Mouse (Mus musculus): ENCODE data around the gene Zfp654. TPM values are rescaled to one million over a fixed set of nuclear protein-coding genes. Genes with fewer than 3 reads are reported as not detected.

Zfp654 gene
- total RNA-seq, 2 experiments from 2014 or later: 13.1 to 14.1 TPM

DNA sequence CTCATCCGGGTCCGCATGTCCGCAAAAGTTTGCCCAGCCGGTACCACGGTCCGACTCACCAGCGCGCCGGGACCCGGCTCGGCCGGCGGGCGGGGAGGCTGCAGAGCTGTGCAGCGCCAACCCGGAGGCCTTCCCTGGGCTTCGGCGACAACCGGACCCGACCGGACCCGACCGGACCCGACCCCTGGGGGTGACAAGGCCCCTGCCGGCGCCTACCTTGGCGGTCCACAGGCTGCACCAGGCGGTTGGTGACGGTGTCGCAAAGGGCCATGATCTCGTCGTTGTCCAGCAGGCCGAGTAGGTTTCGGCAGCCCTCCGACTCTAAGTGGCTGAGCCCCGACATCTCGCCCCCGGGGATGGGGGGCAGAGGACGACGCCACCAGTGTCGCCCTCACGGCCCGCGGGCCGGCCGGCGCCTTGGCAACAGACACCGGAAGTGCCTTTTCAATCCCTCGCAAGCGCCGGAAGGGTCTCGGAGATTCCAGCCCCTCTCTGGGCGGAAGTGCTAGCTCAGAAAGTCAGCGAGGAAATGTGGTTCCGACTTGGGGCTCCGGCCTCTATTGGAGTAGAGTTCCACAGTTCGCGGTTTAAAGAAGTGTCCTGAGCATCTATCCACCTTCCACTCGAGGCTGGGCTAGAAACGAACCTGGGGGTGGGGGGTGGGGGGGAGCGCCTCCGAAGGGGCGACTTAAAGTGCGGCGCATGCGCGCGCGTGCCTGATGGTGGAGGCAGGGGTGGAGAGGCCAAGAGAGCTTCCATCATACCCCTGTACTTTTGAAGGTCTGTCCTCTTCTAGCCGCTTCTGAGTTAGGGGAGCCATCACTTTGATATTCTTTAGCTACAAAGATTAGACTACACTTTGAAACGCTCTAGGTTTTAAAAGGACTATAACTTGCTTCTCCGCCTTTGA is 80.7 kb downstream of the Zfp654 start, which contains the start of gene 4930453N24Rik:
TSS of gene 4930453N24Rik (minus strand) at position 641 of the 910 bp plus-strand sequence.
- DNase-seq (ENCODE audit: low spot score in 2 of 2): peak; percentile 85 to 89

GRCm38 (mm10) chr16:64766696-64767300 is 84.7 kb downstream of the Zfp654 start:
- DNase-seq (ENCODE audit: low spot score in 2 of 2): no peak

DNA sequence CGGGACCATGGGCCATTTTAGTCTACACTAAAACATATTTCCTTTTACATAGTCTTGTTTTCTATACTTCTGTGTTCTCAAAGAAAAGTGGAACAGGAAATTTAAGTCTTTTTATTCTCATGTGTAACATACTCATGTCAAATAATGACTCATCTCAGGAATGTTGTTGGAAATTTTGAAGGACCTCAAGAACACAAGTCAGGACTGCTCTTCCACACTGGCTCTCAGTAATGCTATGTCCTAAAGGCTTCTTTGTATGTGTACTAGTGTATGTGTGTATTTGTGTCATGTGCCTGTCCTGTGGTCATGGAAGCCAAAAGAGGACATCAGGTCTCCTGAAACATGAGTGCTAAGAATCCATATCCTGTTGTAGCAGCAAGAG is 92.2 kb downstream of the Zfp654 start:
- no peak for DNase-seq (ENCODE audit: low spot score in 2 of 2)

GRCm38 (mm10) chr16:64758561-64759244 is 92.7 kb downstream of the Zfp654 start:
- DNase-seq (ENCODE audit: low spot score in 2 of 2): no peak

DNA sequence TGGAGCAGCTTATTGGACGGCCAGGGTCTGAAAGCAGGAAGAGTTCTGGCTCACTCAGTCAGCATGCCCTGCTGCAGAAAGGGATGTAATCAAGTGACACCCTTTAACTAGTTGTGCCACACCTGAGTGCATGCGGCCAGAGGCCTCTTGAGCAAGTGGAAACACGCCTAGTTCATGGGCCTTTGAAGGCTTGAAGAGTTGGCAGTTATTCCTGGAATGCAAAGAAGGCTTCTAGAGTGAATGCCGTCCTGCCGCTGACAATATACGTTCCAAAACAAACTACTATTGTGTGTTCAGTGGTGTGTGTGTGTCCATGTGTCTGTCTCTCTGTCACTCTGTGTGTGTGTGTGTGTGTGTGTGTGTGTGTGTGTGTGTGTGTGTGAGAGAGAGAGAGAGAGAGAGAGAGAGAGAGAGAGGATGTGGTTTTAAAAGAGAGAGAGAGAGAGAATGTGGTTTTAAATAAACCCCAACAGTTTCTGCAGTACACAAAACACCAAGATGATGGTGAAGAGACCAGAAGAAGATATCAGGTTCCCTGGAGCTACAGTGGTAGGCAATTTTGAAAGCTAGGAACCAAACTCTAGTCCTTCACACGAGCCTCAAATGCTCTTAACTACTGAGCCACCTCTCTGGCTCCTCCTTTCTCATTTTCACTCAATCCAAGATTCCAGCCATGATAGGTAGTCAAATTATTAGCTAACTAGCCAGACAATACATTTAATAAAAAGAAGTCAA is 93.6 kb downstream of the Zfp654 start:
- no peak for DNase-seq (ENCODE audit: low spot score in 2 of 2)

DNA sequence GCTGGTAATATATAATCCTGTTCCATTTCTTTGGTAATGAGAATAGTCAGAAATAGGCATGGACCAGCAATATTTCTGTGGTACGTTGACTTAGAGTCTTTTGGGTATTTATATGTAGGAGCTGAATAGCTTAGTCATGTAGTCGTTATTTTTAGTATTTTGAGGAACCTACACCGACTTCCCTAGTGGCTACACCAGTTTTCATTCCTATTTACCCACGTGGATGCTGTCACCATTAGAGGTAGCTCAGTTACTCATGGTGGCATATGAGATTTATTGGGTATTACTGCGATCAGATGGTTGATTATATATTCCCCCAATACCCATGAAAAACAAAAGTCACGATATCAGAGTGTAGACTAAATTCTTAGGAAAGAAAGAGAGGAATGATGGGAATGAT is 95.1 kb downstream of the Zfp654 start:
- no peak for DNase-seq (ENCODE audit: low spot score in 2 of 2)

GRCm38 (mm10) chr16:64754743-64755139 is 96.7 kb downstream of the Zfp654 start:
- peak in 1 of 2 experiments; percentile 35 for DNase-seq (ENCODE audit: low spot score in 2 of 2)

- DNase-seq (ENCODE audit: low spot score in 2 of 2): no peak
Observed at GRCm38 (mm10) chr16:64753990-64754742, 97.3 kb downstream of the Zfp654 start.

DNA sequence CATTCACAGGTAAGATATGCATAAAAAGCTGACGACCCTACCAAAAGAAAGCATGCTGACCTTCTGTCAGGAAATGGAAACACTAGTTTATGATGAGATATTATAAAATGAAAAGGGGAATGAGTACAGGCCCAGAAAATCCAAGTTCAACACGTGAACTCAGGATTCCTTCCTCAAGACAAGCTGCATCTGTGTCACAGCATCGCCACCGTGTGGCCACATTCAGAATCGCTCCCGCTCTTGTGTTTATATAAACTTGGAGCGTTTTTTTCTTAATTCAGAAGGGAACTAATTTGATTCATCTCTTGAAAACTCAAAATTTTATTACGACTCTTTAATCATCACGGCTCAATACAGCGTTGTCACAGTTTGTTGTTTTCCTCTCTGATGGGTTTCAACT is 103.2 kb downstream of the Zfp654 start:
- peak; percentile 83 for DNase-seq (ENCODE audit: low spot score in 2 of 2)

GRCm38 (mm10) chr16:64745089-64745488 is 106.4 kb downstream of the Zfp654 start:
- no peak for DNase-seq (ENCODE audit: low spot score in 2 of 2)

GRCm38 (mm10) chr16:64737289-64737688 is 114.2 kb downstream of the Zfp654 start:
- no peak for DNase-seq (ENCODE audit: low spot score in 2 of 2)

Other genes starting within 250 kb of the Zfp654 start
- gene Csnka2ip, start 249.2 kb downstream of the Zfp654 start, total RNA-seq (2021): under 1 TPM; 0.18 to 0.54 TPM
- gene 4930453N24Rik, start 80.5 kb downstream of the Zfp654 start, total RNA-seq (2021): 10 to 100 TPM; 16.5 to 18.3 TPM
- gene Cggbp1, start 344 bp upstream of the Zfp654 start, total RNA-seq (2021): 10 to 100 TPM; 58.8 to 62.9 TPM